Mouse (Mus musculus) MEL (cell line): ENCODE data around the gene Bcl7c.

Source experiments
- CTCF ChIP-seq, 3 experiments: IDR thresholded peaks in 2 of 3; conservative IDR thresholded peaks in 1 of 3; 2 replicates each; pipeline ENCODE4 v1.5.1; 2011 to 2012; ENCODE audit warnings: low read length in 3 of 3, low read depth in 2 of 3, mild to moderate bottlenecking in 2 of 3, improper control_type of control experiment in 1 of 3, inconsistent platforms in 1 of 3, mixed read lengths in 1 of 3, moderate library complexity in 1 of 3; ENCODE audit not compliant: control insufficient read depth in 1 of 3, insufficient read depth in 1 of 3, poor library complexity in 1 of 3, severe bottlenecking in 1 of 3
- ELF1 ChIP-seq: IDR thresholded peaks from 2 replicates; pipeline ENCODE4 v1.6.1; 2014; ENCODE audit warnings: low read depth, mild to moderate bottlenecking, inconsistent platforms, low read length, improper control_type of control experiment, moderate library complexity
- EP300 ChIP-seq, 2 experiments: IDR thresholded peaks; 2 replicates each; pipeline ENCODE4 v1.6.1; 2011; ENCODE audit warnings: improper control_type of control experiment in 2 of 2, low read length in 2 of 2, low read depth in 1 of 2, mild to moderate bottlenecking in 1 of 2
- ETS1 ChIP-seq: IDR thresholded peaks from 2 replicates; pipeline ENCODE4 v1.6.1; 2012; ENCODE audit warnings: low read depth, mild to moderate bottlenecking, inconsistent platforms, low read length, improper control_type of control experiment, moderate library complexity
- GATA1 ChIP-seq: IDR thresholded peaks from 2 replicates; pipeline ENCODE4 v1.6.1; 2011; ENCODE audit warnings: low read depth, low read length, improper control_type of control experiment
- MAX ChIP-seq: IDR thresholded peaks from 2 replicates; pipeline ENCODE4 v1.6.1; 2011; ENCODE audit warnings: low read length, improper control_type of control experiment
- MEF2A ChIP-seq: IDR thresholded peaks from 2 replicates; pipeline ENCODE4 v1.6.1; 2014; ENCODE audit warnings: low read depth, mild to moderate bottlenecking, inconsistent platforms, low read length, improper control_type of control experiment; ENCODE audit not compliant: poor library complexity, insufficient replicate concordance, severe bottlenecking; ENCODE audit errors: extremely low read depth
- MXI1 ChIP-seq: IDR thresholded peaks from 2 replicates; pipeline ENCODE4 v1.6.1; 2011; ENCODE audit warnings: mild to moderate bottlenecking, low read depth, low read length, improper control_type of control experiment
- NRF1 ChIP-seq: IDR thresholded peaks from 2 replicates; pipeline ENCODE4 v1.6.1; 2014; ENCODE audit warnings: low read depth, mild to moderate bottlenecking, inconsistent platforms, low read length, improper control_type of control experiment, moderate library complexity; ENCODE audit not compliant: poor library complexity, insufficient read depth, severe bottlenecking
- POLR2A ChIP-seq, 2 experiments: IDR thresholded peaks; 2 replicates each; pipeline ENCODE4 v1.6.1; 2011 to 2012; ENCODE audit warnings: low read length in 2 of 2, mild to moderate bottlenecking in 2 of 2, control low read depth in 1 of 2, improper control_type of control experiment in 1 of 2, low read depth in 1 of 2, moderate library complexity in 1 of 2; ENCODE audit not compliant: control insufficient read depth in 1 of 2, insufficient read depth in 1 of 2, poor library complexity in 1 of 2
- POLR2AphosphoS2 ChIP-seq: IDR thresholded peaks from 2 replicates; pipeline ENCODE4 v1.6.1; 2011; ENCODE audit warnings: low read length, improper control_type of control experiment

GRCm38 (mm10) chr7:127617962-127618361 is 90.8 kb downstream of the Bcl7c start:
- TF ChIP-seq MAX (no peak), MXI1 (no peak), POLR2A (IDR thresholded peaks at IDR 0.05; ENCODE audit: control insufficient read depth in 1 of 2, insufficient read depth in 1 of 2, low read depth in 1 of 2, low read length in 2 of 2, poor library complexity in 1 of 2) (no peak), ELF1 (no peak), NRF1 (no peak), MEF2A (no peak), POLR2AphosphoS2 (no peak), CTCF (IDR thresholded peaks at IDR 0.05 in 2 of 3, conservative IDR thresholded peaks at IDR 0.05 in 1 of 3; ENCODE audit: control insufficient read depth in 1 of 3, insufficient read depth in 1 of 3, low read depth in 2 of 3, low read length in 3 of 3, poor library complexity in 1 of 3, severe bottlenecking in 1 of 3) (no peak), ETS1 (no peak), GATA1 (no peak), EP300 (IDR thresholded peaks at IDR 0.05; ENCODE audit: low read depth in 1 of 2, low read length in 2 of 2) (no peak)
